Mouse (Mus musculus): ENCODE data around the gene Trp53. TPM values are rescaled to one million over a fixed set of nuclear protein-coding genes. Genes with fewer than 3 reads are reported as not detected.
A peak's percentile ranks its signal among the peaks of the same experiment; 100 is the strongest.

The Trp53 gene
- total RNA-seq, 1 experiment from 2014 or later: 38.3 TPM

GRCm38 (mm10) chr11:69559851-69560765, 20.1 kb upstream of the Trp53 start, which contains the start of gene Efnb3:
Gene Efnb3, minus strand, starts transcription at chr11:69560205.
- ATAC-seq (ENCODE audit: extremely low read depth, insufficient number of reproducible peaks, low FRiP score, poor library complexity, severe bottlenecking): no peak

- no peak for ATAC-seq (ENCODE audit: extremely low read depth, insufficient number of reproducible peaks, low FRiP score, poor library complexity, severe bottlenecking)
Observed at GRCm38 (mm10) chr11:69560896-69561854, 19.0 kb upstream of the Trp53 start.

GRCm38 (mm10) chr11:69563373-69563772, 16.8 kb upstream of the Trp53 start:
- ATAC-seq (ENCODE audit: extremely low read depth, insufficient number of reproducible peaks, low FRiP score, poor library complexity, severe bottlenecking): no peak

- ATAC-seq (ENCODE audit: extremely low read depth, insufficient number of reproducible peaks, low FRiP score, poor library complexity, severe bottlenecking): no peak
Observed at GRCm38 (mm10) chr11:69564391-69564790, 15.8 kb upstream of the Trp53 start.

- ATAC-seq (ENCODE audit: extremely low read depth, insufficient number of reproducible peaks, low FRiP score, poor library complexity, severe bottlenecking): no peak
Observed at GRCm38 (mm10) chr11:69565131-69565530, 15.0 kb upstream of the Trp53 start.

- ATAC-seq (ENCODE audit: extremely low read depth, insufficient number of reproducible peaks, low FRiP score, poor library complexity, severe bottlenecking): no peak
Observed at GRCm38 (mm10) chr11:69575220-69575619, 4.9 kb upstream of the Trp53 start.

GRCm38 (mm10) chr11:69576307-69576706, 3.9 kb upstream of the Trp53 start:
- ATAC-seq (ENCODE audit: extremely low read depth, insufficient number of reproducible peaks, low FRiP score, poor library complexity, severe bottlenecking): no peak

- ATAC-seq (ENCODE audit: extremely low read depth, insufficient number of reproducible peaks, low FRiP score, poor library complexity, severe bottlenecking): no peak
Observed at GRCm38 (mm10) chr11:69578301-69578700, 1.9 kb upstream of the Trp53 start.

GRCm38 (mm10) chr11:69579128-69580017, 786 bp upstream of the Trp53 start:
- ATAC-seq (ENCODE audit: extremely low read depth, insufficient number of reproducible peaks, low FRiP score, poor library complexity, severe bottlenecking): peak; percentile 70

GRCm38 (mm10) chr11:69580572-69581146, 500 bp downstream of the Trp53 start:
- no peak for ATAC-seq (ENCODE audit: extremely low read depth, insufficient number of reproducible peaks, low FRiP score, poor library complexity, severe bottlenecking)

- ATAC-seq (ENCODE audit: extremely low read depth, insufficient number of reproducible peaks, low FRiP score, poor library complexity, severe bottlenecking): peak; percentile 49
Observed at GRCm38 (mm10) chr11:69581147-69581688, 1.1 kb downstream of the Trp53 start.

- no peak for ATAC-seq (ENCODE audit: extremely low read depth, insufficient number of reproducible peaks, low FRiP score, poor library complexity, severe bottlenecking)
Observed at GRCm38 (mm10) chr11:69581814-69582213, 1.7 kb downstream of the Trp53 start.

- no peak for ATAC-seq (ENCODE audit: extremely low read depth, insufficient number of reproducible peaks, low FRiP score, poor library complexity, severe bottlenecking)
Observed at GRCm38 (mm10) chr11:69582230-69582805, 2.2 kb downstream of the Trp53 start.

- no peak for ATAC-seq (ENCODE audit: extremely low read depth, insufficient number of reproducible peaks, low FRiP score, poor library complexity, severe bottlenecking)
Observed at GRCm38 (mm10) chr11:69584008-69584407, 3.8 kb downstream of the Trp53 start.

- ATAC-seq (ENCODE audit: extremely low read depth, insufficient number of reproducible peaks, low FRiP score, poor library complexity, severe bottlenecking): no peak
Observed at GRCm38 (mm10) chr11:69584937-69585336, 4.8 kb downstream of the Trp53 start.

- ATAC-seq (ENCODE audit: extremely low read depth, insufficient number of reproducible peaks, low FRiP score, poor library complexity, severe bottlenecking): peak; percentile 21; the same call in 1 of the 2 replicates
Observed at GRCm38 (mm10) chr11:69585718-69586325, 5.7 kb downstream of the Trp53 start.

- ATAC-seq (ENCODE audit: extremely low read depth, insufficient number of reproducible peaks, low FRiP score, poor library complexity, severe bottlenecking): no peak
Observed at GRCm38 (mm10) chr11:69589207-69589834, 9.2 kb downstream of the Trp53 start.
